Mouse (Mus musculus) liver (tissue): ENCODE measurements at regions not wholly inside any gene's neighbourhood (a gene's known extent, or its start where the extent isn't known, plus 50 kb on each side); places are given as distances from the start of the nearest gene placed in this dataset.
A peak's percentile ranks its signal among the peaks of the same experiment; 100 is the strongest.

Experiments
- DNase-seq: peaks from one replicate; pipeline ENCODE4 v3.0.0-alpha.2; 2020; ENCODE audit warnings: mixed read lengths

DNA sequence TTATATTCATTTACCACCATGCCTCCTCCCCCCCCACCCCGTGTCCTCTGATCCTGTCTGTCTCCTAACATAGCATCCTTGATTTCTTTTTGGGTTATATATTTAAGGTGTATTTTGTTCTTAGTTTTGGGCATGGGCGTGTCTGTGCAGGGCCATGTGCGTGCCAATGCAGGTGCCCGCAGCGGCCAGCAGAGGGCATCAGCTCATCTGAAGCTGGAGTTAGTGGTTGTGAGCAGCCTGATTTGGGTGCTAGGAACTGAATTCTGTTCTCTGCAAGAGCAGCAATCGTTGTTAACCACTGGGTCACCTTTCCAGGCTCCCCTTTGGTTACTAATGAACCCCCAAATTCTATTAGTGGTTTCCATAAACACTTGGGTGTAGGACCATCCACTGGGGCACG is 167.5 kb upstream of the Zfp64 start:
- DNase-seq = no peak

DNA sequence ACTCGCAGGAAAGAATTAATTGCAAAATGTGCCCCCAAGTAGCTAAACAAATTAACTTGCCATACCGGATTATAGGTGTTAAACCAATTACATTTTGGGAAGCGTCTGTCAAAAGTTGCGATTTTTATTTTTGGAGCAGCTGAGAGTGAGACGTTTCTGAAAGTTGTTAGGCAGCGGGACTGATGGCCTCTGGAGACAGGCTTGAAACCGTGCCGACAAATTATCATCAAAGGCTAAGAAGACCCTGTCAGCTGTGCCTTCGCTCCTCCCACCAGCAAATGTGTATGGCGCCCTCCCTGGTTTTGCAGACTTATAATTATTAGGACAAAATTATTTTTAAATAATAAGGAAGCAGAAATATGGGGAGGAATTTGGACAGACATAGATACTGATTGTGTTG is 161.5 kb upstream of the Zfp64 start:
- no peak for DNase-seq

DNA sequence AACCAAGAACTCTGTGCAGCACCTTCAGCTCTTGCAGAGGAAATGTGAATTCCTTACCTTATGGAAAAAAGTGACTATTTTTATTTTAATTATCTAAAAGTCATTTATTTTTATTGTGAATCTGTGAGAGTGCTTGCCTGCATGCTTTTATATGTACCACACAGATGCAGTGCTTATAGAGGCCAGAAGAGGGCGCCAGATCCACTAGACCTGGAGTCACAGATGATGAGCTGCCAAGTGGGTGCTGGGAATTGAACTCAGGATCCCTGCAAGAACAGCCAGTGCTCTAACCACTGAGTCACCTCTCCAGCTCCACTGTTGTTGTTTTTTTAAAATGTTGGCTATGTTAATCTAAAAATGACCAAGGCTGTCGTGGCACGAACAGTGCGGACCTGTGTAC is 153.7 kb upstream of the Zfp64 start:
- no peak for DNase-seq

DNA sequence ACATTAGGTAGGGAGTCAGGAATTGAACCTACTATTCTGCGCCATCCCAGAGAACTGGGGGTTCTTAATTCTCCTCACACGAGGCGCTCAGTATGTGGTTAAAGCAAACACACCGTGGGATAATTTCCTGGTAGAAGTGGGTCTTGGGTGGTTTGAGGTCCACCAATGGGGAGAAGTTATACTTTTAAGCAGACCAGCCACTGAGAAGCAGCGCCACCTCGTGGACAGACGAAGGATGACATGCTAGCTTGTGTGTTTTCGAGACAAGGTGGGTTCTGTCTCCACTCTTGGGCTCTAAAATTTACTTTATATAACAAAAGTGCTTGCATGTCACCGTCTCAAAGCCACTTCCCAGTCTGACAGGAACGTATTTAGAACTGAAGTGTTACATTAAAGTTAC is 152.7 kb upstream of the Zfp64 start:
- peak; percentile 22 for DNase-seq

DNA sequence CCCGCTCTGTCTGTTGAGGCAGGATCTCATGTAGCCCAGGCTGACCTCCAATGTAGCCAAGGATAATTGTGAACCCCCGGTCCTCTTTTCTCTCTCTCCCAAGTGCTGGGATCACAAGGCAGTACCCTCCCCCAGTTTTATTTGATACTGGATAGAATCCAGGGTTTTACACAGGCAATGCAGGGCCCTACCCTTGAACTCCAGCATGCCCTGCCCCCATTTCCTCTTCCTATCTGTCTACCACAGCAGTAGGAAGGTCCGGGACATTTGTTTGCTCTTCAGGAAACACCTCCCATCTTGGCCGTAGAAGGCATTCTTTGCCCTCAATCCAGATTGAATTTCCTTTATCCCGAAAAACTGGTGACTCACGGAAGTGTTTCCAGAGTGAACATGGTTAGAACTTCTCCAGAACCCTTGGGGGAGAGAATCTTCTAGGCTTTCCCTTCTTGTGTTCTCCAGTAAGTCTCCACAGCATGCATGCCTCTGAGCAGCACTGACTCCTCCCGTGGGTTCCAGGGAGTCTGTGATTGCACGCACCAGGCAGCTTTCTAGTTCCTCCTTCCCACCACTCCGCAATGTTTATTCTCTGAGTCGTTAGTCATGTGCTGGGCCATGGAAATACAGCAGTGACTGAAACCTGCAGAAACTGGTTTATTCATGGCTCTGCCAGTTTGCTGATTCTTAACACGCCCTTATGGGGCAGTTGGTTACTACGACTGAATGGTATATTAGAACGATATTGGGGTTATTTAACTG is 146.3 kb upstream of the Zfp64 start:
- DNase-seq = no peak

DNA sequence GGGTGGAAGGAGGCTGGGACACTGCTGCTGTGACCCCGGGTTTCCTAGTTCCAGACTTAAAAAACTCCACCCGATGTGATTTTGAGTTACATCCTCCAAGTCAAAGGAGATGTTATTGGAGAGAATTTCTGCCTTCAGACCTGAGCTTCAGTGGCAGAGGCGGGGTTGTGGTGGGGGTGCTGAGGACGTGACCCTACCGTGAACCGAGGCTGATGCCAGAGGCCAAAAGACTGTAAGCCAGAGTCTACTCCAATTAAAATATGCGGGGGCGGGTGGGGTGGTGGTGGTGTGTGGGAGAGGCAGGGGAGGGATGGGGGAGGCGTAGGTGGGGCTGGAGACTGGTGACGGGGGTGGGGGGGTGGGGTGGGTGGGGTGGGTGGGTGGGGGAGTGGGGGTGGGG is 145.1 kb upstream of the Zfp64 start:
- DNase-seq = no peak

DNA sequence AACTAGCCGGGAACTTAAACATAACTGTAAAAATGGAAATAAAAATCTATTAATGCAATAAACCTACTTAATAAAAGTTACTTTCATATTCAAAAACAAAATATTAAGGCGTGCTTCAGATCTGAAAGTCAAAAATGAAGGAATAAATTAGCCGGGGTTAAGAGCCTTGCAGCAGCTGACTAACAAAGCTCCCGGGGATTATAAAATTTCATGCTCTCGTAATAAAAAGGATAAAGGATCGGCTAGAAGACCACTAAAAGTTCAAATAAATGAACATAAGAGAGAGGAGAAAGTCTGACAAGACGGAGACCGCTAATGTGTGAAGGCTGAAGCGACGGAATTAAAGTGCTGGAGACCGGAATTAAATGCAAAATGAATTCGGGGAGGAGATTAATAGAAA is 144.3 kb upstream of the Zfp64 start:
- DNase-seq = no peak

DNA sequence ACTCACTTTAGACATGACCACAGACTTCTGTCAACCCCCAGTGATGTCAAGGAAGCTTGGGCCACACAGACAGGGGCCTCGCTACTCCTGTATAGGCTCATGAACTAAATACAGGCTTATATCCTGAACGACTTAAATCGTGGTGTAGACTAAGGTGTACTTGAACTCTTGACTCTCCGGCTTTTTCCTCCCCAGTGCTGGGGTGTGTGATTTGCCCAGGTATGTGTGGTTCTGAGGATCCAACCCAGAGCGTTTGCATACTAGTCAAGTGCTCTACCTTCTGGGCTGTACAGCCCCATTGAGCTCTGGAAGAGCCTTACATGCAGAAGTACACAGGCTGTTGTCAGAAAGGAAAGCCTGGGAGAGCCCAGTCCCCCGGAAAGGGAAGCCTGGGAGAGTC is 143.2 kb upstream of the Zfp64 start:
- no peak for DNase-seq

DNA sequence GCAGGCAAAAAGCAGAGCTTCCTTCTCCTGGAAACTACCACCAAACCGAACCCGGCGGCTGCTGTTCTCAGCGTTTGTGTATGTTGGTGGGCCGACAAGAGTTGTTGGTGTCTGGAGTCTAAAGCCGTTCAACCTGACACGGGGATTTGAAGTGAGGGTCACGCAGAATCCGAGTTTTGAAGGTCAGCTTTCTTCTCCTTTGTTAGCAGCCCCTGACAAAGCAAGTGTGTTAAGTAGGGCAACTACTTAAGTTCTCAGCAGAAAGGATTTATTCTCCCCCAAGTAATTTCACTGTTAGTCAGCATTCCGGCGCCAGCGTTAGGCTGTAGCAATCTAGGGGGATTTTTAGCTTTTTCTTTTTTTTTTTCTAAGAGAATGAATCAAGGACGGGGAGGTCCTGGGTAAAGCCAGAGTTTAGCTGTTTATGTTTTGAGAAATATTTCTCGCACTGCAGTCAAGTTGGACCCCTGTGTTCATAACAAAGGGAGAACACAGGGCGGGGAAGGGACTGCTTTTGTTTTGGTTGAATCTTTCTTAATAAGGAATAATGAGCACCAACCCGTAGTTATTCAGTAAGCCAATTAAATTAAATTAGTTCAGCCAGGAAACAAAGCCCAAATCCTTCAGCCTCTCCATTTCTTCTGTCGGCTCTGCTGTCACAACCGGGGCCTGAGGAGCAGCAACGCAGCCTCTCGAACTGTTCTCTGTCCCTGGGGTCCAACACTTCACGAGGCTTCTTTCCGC is 138.8 kb upstream of the Zfp64 start:
- no peak for DNase-seq

DNA sequence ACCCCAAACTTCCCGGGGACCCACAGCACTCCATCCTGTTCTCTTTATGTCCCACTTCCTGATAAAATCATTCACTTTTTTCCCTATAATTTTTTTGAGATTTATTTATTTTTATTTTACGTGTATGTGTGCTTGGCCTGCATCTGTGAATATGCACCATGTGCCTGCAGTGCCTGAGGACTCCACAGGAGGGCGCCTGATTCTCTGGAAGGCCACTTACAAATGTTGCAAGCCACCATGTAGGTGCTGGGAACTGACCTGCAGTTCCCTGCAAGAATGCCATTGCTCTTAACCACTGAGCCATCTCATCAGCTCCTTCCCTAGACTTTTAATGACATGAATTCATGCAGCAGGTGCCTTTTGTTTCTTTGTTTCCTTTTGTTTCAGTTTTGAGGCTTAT is 134.9 kb upstream of the Zfp64 start:
- DNase-seq = no peak

DNA sequence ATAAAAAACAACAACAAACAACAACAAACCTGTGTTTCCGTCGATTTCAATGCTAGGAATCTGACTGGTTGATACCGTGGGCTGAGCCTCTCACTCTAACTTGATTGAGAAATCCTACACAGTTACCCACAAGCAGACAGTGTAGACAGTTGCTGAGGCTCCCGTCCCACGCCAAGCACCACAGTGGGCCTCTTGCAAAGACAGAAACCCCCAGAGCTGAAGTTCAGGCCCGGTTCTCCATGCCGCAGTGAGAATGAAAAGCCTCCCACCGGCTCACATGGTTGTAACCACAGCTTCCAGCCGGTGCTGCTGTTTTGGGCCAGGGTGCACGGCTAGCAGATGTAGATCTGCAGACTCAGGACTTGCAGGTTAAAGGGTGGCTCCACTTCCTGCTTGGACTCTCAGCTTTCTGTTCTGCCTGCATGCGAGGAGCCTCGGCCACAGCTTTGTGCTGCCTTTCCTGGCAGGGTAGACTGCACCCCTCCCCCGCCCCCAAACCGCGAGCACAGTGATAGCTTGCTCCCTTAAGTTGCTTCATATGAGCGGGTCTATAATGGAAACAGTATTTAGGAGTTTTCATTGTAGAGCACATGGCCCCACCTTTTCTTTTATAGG is 133.6 kb upstream of the Zfp64 start:
- DNase-seq = peak; percentile 55

DNA sequence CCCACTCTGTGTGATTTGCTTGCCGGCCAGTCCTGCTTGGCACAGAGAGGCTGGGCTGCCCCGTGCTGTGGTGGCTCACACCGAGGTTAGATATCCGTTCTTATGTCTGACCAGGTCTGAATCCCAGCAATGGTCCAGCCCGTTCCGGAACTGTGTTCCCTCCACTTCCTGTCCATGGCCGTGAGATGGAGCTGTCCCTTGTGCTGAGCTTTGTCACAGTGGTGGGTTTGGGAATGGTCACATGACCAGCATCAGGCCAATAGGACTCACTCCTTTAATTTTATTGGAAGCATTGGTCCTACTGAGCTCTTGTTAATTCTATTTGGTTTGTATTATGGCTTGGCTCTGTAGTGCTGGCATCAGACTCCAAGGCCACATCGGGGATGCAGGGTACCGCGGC is 132.9 kb upstream of the Zfp64 start:
- no peak for DNase-seq

DNA sequence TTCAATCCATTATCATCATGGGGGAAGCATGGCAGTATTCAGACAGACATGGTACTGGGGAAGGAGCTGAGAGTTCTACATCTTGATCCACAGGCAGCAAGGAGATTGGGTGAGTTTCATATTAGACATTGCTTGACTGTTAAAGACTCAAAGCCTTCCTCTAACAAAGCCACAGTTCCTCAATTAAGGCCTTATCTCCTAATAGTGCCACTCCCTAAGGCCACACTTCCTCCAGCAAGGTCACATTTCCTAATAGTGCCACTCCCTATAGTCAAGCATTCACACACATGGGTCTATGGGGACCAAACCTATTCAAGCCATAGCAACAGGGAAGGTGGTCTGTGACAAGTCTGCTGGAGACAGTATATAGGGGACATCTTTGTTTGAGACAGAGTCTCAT is 115.9 kb upstream of the Zfp64 start:
- no peak for DNase-seq

DNA sequence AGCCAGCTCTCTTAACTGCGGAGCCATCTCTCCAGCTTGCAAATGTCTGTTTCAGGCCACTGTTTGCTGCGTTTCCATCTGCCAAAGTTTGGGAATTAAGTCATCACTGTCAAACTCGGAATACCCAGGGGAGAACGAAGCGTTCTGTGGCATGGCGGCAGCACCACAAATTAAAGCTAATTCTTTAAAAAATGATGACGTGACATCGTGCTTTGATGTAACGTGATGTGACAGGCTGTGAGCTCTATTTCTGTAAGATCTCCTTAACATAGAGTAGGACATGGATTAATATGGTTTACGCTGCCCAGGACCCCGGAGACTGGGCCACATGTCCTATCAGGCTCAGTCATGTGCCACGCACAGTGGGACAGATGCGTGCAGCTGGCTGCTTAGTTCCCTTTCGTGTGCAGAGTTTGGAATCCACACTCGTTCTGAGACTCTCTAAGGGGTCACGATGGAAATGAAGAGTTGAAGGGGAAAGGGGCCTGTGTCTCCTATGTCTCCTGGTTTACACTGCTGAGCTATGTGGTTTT is 109.8 kb upstream of the Zfp64 start:
- DNase-seq = no peak

DNA sequence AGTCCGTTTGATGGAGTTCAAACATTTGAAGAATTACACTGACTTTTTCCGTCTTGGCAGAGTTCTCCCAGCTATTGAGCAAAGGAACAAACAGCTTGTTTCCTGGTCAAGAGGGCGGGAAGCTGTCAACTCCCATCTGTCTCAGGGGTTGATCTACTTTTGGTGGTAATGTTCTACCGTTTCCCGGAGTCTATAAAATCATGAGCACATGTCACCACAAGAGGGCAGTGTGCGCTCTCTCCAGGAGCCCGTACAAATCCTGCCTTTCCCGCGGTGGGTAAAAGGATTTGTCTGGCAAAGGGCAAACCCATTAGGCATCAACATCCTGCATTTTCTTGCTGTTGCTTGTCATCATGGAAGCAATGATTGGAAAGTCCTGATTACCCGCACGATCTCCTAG is 106.1 kb upstream of the Zfp64 start:
- peak; percentile 66 for DNase-seq

DNA sequence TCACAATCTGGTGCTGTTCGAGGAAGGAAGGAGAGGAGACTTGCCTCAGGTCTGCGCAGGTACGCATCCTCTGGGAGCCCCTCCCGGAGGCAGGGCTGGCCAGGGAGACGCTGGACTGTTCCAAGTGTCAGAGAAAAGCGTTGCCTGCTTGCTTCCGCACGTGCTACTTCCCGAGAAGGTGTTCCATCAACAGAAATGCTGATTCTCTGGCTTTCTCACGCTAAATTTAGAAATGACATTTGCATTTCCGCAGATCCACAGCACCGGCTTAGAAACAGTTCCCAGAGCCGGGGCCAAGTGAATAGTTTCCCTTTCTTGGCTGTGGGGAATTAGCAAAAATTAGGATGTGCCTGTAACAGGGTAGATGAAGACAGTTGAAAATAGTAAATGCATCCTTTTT is 105.1 kb upstream of the Zfp64 start:
- no peak for DNase-seq

DNA sequence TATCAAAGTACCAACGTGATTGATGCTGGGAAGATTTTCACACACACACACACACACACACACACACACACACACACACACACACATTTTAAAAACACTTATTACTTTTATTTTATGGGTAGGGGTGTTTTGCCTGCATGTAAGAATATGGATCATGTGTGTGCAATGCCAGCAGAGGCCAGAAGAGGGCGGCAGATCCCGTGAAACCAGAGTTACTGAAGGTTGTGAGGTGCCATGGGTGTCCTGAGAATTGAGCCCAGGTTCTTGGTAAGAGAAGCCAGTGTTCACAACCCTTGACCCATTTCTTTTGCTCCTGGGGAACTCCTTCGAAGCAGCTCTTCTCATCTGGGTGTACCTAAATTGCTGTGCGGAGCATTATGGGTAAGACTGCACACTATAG is 102.4 kb upstream of the Zfp64 start:
- no peak for DNase-seq

DNA sequence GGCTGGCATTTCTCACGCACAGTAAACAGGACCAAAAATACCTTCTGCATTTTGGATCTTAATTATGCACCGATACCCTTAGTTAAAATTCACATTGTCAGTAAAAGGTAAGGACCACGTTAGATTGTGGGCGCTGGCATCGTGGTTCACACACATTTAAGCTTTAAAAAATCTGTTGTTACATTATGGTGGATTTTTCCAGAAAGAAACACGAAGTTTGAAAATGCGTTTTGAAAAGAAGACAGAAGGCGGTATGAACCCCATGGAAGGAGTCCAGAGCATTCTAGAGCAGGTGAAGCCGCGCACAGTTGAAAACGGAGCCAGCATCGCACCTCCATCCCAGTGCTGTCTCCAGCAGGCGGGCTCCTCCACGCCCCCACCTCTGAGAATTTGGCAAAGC is 94.6 kb upstream of the Zfp64 start:
- DNase-seq = no peak

DNA sequence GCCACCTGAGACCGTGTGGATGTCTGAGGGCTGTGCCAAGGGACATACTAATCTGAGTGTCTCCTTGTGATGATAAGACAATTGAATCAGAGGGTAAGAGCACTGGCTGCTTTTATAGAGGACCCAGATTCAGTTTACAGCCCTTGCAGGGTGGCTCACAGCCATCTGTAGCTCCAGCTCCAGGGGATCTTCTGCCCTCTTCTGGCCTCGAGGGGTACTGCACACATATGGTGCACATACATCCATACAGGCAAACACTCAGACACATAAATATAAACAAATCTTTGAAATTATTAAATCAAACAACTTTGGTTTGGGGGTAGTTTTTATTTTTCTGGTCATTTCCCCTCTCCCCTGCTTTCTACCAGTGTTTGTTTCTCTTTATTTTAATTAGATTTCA is 86.4 kb upstream of the Zfp64 start:
- DNase-seq = no peak

DNA sequence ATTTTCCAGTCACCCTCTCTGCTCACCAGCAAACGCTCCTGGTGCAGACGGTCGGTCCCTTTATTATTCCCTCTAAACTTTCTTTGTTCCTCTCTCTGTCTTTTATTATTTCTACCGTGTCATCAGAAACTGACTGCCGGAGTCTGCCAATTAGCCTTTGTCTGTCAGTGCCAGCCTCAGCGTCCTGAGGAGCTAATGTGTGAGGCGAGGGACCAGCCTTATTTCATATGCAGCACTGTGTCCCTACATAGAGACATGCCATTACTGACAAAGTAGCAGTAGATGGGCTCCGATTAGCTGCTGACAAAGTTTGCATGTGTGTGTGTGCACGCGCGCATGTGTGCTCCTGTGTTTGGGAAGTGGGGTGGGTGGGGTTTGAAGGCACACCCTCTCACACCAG is 82.6 kb upstream of the Zfp64 start:
- DNase-seq = no peak

DNA sequence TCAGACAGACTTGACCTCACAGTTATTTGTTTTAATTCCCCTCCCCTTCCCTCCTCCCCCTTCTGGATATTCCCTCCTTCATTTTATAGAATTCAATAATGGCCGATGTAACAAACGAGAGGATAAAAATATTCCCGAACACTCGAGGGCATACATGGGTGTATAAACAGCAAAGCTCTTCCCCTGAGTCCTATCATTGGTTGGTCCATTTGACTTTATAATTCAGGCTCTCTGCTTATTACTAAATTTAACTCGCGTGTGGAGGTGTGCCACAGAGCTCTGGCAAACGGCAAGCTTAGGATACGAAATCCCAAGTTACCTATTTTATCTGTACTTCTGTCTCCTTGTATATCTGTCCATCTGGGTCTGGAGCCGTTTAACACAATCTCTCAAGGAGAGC is 82.1 kb upstream of the Zfp64 start:
- no peak for DNase-seq

DNA sequence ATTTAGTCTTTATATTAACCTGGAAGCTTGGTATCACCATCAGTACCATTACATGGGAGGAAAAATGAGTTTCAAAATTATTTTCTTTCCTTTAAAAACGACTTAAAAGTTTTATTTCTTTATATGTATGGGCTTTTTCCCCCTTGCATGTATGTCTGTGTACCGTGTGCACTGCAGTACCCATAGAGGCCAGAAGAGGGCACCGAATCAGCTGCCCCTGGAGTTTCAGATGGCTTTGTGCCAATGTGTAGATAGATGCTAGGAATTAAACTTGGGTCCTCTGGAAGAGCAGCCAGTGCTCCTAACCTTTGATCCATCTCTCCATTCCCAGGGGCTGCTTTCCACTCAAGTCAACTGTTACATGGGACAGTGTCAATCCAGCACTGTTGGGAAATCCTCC is 79.9 kb upstream of the Zfp64 start:
- no peak for DNase-seq

DNA sequence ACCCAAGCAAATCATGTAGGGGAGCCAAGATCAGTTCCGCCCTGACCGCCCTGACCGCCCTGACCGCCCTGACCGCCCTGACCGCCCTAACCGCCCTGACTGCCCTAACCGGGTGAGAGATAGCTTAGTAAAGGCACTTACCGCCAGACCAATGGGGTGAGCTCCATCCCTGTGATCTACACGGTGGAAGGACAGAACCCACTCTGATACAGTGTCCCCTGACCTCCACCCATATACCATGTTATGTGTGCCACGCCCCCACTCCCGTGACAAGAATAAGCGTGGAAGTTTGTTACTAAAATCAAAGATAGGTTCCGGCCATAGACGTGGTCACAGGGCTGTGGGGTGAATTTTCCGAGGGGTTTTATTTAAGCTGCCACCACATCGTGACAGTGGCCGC is 78.6 kb upstream of the Zfp64 start:
- no peak for DNase-seq

DNA sequence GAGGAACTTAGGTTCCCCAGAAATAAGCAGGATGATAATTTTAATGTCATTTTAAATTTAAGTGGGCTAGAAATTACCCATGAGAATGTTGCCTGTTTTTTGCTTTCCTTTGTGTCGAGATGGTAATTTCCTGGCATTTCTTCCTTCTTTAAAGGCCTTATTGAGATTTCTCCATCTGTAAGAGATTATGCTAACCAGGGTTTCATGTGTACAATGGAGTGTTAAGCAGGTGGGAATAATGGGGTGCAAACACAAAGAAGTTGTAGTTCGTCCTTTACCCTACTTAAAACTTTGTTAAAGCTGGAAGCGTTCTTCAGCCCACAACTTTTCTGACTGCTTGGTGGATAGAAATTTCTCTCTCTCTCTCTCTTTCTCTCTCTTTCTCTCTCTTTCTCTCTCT is 77.8 kb upstream of the Zfp64 start:
- DNase-seq = no peak
